Mouse (Mus musculus) cerebellum, adult 9-10 months (tissue): ENCODE data around the gene Chrm3.

Experiments used
- DNase-seq: peaks from one replicate; pipeline ENCODE4 v3.0.0; 2022

The Chrm3 gene

GRCm38 (mm10) chr13:10235391-10236169 is 125.1 kb downstream of the Chrm3 start:
- DNase-seq, result no peak

- DNase-seq, result no peak
Measured at GRCm38 (mm10) chr13:10220403-10220802, 140.2 kb downstream of the Chrm3 start.

GRCm38 (mm10) chr13:10212112-10212511 is 148.5 kb downstream of the Chrm3 start:
- no peak for DNase-seq

- no peak for DNase-seq
Measured at GRCm38 (mm10) chr13:10210522-10211244, 150.0 kb downstream of the Chrm3 start.

- no peak for DNase-seq
Measured at GRCm38 (mm10) chr13:10199206-10199956, 161.3 kb downstream of the Chrm3 start.

GRCm38 (mm10) chr13:10189829-10190228 is 170.8 kb downstream of the Chrm3 start:
- no peak for DNase-seq

- DNase-seq, result no peak
Measured at GRCm38 (mm10) chr13:10187926-10188325, 172.7 kb downstream of the Chrm3 start.

- DNase-seq, result no peak
Measured at GRCm38 (mm10) chr13:10183837-10184236, 176.8 kb downstream of the Chrm3 start.

- no peak for DNase-seq
Measured at GRCm38 (mm10) chr13:10182756-10183155, 177.9 kb downstream of the Chrm3 start.

- DNase-seq, result no peak
Measured at GRCm38 (mm10) chr13:10170529-10170928, 190.1 kb downstream of the Chrm3 start.

GRCm38 (mm10) chr13:10163354-10163753 is 197.3 kb downstream of the Chrm3 start:
- no peak for DNase-seq

- no peak for DNase-seq
Measured at GRCm38 (mm10) chr13:10157496-10157895, 203.2 kb downstream of the Chrm3 start.

GRCm38 (mm10) chr13:10140573-10140972 is 220.1 kb downstream of the Chrm3 start:
- DNase-seq, result no peak

- DNase-seq, result no peak
Measured at GRCm38 (mm10) chr13:10138878-10139277, 221.8 kb downstream of the Chrm3 start.

GRCm38 (mm10) chr13:10131064-10131463 is 229.6 kb downstream of the Chrm3 start:
- DNase-seq, result no peak

- no peak for DNase-seq
Measured at GRCm38 (mm10) chr13:10112211-10112610, 248.4 kb downstream of the Chrm3 start.

- no peak for DNase-seq
Measured at GRCm38 (mm10) chr13:10109542-10109941, 251.1 kb downstream of the Chrm3 start.

- DNase-seq, result no peak
Measured at GRCm38 (mm10) chr13:10107331-10107730, 253.3 kb downstream of the Chrm3 start.

- no peak for DNase-seq
Measured at GRCm38 (mm10) chr13:10090778-10091177, 269.9 kb downstream of the Chrm3 start.

GRCm38 (mm10) chr13:10086336-10086735 is 274.3 kb downstream of the Chrm3 start:
- no peak for DNase-seq

- no peak for DNase-seq
Measured at GRCm38 (mm10) chr13:10081896-10082426, 278.7 kb downstream of the Chrm3 start.

GRCm38 (mm10) chr13:10071165-10071564 is 289.5 kb downstream of the Chrm3 start:
- DNase-seq, result no peak

- DNase-seq, result no peak
Measured at GRCm38 (mm10) chr13:10068927-10069580, 291.6 kb downstream of the Chrm3 start.
